Mouse (Mus musculus): Measurements from ENCODE around the gene Tarbp2.

Gene Tarbp2

GRCm38 (mm10) chr15:102517976-102518858, at the start of gene Tarbp2:
TSS of gene Tarbp2 (plus strand) at chr15:102518192.
- DNase-seq = peak; percentile 99

DNA sequence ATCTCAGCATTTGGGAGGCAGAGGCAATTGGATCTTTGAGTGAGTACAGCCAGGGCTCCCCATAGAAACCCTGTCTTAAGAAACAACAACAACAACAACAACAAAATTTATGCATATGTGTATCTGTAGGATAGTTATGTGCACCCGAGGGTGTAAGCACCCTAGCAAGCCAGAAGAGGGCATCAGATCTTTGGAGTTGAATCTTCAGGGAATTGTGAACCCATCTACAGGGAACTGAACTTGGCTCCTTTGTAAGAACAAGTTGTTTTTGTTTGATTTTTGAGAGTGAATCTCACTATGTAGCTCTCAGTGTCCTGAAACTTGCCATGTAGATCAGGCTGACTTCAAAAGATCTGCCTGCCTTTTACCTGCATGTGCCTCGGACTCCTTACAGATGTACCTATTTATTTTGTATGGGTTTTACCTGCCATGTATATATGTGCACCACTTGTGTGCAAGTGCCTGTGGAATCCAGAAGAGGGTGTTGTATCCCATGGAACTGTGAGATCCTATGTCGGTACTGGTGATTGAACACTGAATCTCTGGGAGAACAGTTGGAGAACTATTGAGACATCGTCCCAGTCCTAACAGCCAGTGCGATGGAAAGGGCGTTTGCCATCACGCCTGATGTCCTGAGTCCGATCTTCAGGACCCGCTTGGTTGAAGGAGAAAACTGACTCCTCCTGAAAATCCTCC, 49.2 kb upstream of the Tarbp2 start:
- no peak for DNase-seq

DNA sequence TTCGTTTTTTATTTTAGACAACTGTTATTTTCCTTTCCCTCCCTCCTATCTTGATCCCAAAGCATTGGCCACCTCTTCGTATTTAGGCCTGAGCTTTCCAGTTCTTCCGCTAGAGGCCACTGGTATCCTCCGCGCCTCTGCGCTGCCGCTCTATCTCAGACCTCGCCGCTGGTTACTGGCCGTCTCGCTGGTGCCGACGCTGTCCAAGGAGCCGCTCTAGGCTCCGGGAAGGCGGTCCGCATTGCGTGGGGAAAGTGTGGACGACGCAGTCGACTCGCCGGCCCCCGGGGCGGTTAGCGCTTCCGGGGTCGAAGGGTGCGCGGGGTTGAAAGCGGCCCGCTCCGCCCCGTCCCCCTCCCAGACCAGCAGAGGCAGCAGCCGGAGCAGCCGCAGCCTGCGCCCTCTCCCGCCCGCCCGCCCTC, 47.8 kb upstream of the Tarbp2 start, which contains the start of gene Pcbp2:
TSS of gene Pcbp2 (plus strand) at position 357 of the 422 bp plus-strand sequence.
- peak; percentile 96 to 98 for DNase-seq

GRCm38 (mm10) chr15:102470605-102471294, 47.2 kb upstream of the Tarbp2 start:
- peak; percentile 91 to 96 for DNase-seq

- no peak for DNase-seq
These were observed 46.7 kb upstream of the Tarbp2 start for GRCm38 (mm10) chr15:102471295-102471645.

GRCm38 (mm10) chr15:102471727-102472126, 46.3 kb upstream of the Tarbp2 start:
- no peak for DNase-seq

DNA sequence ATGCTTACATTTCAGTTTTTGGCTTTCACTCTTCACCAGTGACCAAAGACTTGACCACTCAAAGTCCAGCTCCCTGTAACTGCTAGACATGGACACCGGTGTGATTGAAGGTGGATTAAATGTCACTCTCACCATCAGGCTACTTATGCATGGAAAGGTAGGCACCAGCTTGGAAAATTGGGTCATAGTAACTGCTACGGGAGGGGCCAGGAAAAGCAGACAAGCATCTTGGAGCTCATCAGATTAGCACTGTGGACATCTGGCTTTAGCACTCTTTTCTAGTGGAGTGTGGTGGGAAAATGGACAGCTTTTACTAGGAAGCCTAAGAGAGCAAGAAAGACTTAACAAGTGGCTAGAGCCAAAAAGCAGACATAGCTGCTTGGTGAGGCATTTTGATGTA, 44.7 kb upstream of the Tarbp2 start:
- DNase-seq = peak in 1 of 2 experiments; percentile 38

- no peak for DNase-seq
These were observed 43.5 kb upstream of the Tarbp2 start for GRCm38 (mm10) chr15:102474520-102474919.

GRCm38 (mm10) chr15:102483136-102483535, 34.9 kb upstream of the Tarbp2 start:
- DNase-seq = no peak

DNA sequence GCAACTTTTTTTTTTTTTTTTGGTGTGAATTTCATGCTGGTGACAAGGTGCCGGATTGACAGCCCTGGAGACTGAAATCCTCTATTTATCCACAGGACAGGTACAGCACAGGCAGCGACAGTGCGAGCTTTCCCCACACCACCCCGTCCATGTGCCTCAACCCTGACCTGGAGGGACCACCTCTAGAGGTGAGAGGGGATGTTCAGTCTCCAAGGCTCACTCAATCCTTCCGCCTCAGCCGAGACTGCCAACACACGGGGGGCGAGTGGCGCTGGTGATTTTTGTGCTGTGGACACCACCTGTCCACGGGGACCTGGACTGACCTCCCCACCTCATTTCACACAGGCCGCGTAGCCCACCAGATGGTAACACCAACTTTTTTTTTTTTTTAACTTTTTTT, 32.1 kb upstream of the Tarbp2 start:
- DNase-seq = no peak

DNA sequence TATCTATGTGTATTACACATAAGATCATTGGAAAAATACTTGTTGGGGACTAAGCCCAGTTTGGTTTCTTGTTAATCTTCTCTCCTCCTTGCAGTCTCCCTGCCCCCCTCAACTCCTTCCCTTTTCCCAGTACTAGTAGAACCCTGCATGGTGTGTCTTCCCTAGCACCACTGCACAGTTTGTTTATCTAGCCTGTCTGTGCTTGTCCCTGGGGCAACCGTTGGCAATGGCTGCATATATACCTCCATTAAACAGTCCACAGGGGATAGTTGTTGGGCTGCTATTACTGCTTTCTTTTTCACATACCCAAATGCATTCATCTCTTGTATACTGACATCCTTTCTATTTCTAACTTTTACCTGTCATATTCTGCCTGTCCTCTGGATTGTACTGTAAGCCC, 30.3 kb upstream of the Tarbp2 start:
- DNase-seq = no peak

- no peak for DNase-seq
These were observed 19.7 kb upstream of the Tarbp2 start for GRCm38 (mm10) chr15:102498322-102498721.

GRCm38 (mm10) chr15:102499370-102499769, 18.6 kb upstream of the Tarbp2 start:
- peak in 1 of 2 experiments; percentile 59 for DNase-seq

DNA sequence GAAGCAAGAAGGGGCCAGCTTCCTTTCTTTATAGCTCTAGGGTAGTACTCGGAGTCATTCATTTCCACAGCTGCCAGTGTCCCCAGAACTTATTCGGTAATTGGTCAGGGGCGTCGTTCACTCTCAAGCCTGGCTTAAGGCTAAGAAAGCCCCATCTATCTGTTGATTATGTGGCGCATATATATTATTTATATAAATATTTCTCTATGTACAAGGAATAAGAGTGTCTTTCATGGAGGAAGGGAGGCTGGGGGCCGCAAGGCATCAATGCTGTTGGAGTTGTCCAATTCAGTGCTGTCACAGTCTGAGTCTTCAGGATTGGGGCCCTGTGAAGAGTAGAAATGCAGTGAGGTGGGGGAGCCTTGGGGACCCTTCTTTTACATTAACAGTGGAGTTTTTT, 18.1 kb upstream of the Tarbp2 start:
- DNase-seq = no peak

- no peak for DNase-seq
These were observed 17.5 kb upstream of the Tarbp2 start for GRCm38 (mm10) chr15:102500479-102500878.

- DNase-seq = no peak
These were observed 16.7 kb upstream of the Tarbp2 start for GRCm38 (mm10) chr15:102501084-102501814.

GRCm38 (mm10) chr15:102502254-102502840, 15.6 kb upstream of the Tarbp2 start:
- no peak for DNase-seq

DNA sequence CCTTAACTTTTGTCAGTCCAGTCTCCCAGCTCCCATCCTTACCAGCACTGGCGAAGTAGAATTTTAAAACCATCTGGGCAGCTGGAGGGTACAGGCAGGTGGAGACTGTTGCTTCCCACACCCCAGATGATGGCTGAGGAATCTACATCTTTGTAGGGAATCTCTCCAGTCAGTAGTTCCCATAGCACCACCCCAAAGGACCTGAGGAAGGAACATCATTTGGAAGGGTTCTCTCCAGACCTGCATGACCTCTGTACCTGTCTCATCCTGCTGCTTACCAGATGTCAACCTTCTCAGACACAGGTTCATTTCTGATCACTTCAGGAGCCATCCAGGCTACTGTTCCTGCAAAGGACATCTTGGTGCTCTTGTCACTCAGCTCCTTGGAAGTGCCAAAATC, 14.5 kb upstream of the Tarbp2 start, which contains the start of gene Gm10337:
TSS of gene Gm10337 (plus strand) at position 276 of the 400 bp plus-strand sequence.
- no peak for DNase-seq

GRCm38 (mm10) chr15:102503924-102504782, 13.8 kb upstream of the Tarbp2 start:
- no peak for DNase-seq

DNA sequence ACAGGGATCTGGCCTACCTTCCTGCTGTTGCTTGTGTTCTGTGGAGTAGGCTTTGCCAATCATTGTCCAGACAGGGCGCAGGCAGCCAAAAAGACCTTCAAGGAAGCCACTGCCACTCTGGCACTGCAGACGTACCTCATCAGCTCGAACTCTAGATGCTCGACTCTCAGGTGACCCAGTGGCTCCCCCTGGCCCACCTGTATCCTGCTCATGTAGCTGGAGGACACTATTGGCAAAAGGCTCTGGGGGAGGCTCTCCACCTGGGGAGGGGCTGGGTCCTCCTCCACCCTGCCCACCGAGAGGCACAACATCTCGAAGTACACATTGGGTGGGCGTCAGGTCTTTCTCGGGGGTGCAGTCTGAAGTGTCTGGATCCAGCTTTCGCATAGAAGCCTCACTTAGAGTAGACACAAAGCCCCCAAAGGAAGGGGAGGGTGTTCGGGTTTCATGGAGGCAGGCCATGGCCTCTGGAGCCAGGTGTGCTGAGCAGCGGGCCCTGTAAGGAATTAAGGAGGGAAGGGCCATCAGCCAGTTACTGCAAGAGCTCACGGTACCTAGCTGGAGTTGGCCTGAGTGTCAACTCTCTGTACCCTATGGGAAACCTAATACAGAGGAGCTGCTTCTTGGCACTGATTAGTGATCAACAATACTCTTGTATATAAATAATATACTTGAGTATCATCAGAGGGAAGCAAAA, 12.8 kb upstream of the Tarbp2 start:
- no peak for DNase-seq
